Mouse (Mus musculus): ENCODE results near the gene Srgap3.

GRCm38 (mm10) chr6:112788617-112789016 is 158.4 kb downstream of the Srgap3 start:
- TF ChIP-seq EP300 (IDR thresholded peaks at IDR 0.05; ENCODE audit: low read depth) (no peak), CTCF (IDR thresholded peaks at IDR 0.05; ENCODE audit: low read depth) (no peak)

All from liver, postnatal 0 days (tissue).